Mouse (Mus musculus): ENCODE data around the gene Dusp19. TPM values are rescaled to one million over a fixed set of nuclear protein-coding genes. Genes with fewer than 3 reads are reported as not detected.

The Dusp19 gene
- total RNA-seq, 2 experiments from 2014 or later, result 27.2 to 28.1 TPM

GRCm38 (mm10) chr2:80632336-80633026 is 15.6 kb downstream of the Dusp19 start:
- no peak for DNase-seq (ENCODE audit: extremely low spot score in 1 of 2, low spot score in 1 of 2)

GRCm38 (mm10) chr2:80638364-80639241 is 21.8 kb downstream of the Dusp19 start:
- DNase-seq (ENCODE audit: extremely low spot score in 1 of 2, low spot score in 1 of 2), result peak; percentile 84 to 91

- no peak for DNase-seq (ENCODE audit: extremely low spot score in 1 of 2, low spot score in 1 of 2)
Observed at GRCm38 (mm10) chr2:80639398-80639797, 22.6 kb downstream of the Dusp19 start.

GRCm38 (mm10) chr2:80639864-80640263 is 23.0 kb downstream of the Dusp19 start:
- DNase-seq (ENCODE audit: extremely low spot score in 1 of 2, low spot score in 1 of 2), result no peak

- no peak for DNase-seq (ENCODE audit: extremely low spot score in 1 of 2, low spot score in 1 of 2)
Observed at GRCm38 (mm10) chr2:80661414-80661813, 44.6 kb downstream of the Dusp19 start.

DNA sequence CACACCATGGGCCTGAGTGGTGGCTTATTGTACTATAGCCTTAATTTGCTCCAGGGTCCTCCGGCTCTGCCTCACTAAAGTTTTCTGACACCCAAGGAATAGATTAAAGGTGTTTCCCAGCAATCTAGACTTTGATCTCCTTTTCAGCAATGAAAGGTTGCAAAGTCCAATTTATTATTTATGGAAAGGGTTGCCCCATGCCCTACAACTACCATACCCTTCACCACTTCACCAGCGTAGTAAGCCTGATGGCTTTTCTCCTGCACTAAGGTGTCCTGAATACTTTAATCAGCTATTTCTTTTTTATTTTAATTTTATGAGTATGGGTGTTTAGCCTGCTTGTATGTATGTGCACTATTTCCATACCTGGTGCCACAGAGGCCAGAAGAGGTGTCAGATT is 45.8 kb downstream of the Dusp19 start:
- DNase-seq (ENCODE audit: extremely low spot score in 1 of 2, low spot score in 1 of 2), result no peak

GRCm38 (mm10) chr2:80667396-80667964 is 50.6 kb downstream of the Dusp19 start:
- DNase-seq (ENCODE audit: extremely low spot score in 1 of 2, low spot score in 1 of 2), result no peak

DNA sequence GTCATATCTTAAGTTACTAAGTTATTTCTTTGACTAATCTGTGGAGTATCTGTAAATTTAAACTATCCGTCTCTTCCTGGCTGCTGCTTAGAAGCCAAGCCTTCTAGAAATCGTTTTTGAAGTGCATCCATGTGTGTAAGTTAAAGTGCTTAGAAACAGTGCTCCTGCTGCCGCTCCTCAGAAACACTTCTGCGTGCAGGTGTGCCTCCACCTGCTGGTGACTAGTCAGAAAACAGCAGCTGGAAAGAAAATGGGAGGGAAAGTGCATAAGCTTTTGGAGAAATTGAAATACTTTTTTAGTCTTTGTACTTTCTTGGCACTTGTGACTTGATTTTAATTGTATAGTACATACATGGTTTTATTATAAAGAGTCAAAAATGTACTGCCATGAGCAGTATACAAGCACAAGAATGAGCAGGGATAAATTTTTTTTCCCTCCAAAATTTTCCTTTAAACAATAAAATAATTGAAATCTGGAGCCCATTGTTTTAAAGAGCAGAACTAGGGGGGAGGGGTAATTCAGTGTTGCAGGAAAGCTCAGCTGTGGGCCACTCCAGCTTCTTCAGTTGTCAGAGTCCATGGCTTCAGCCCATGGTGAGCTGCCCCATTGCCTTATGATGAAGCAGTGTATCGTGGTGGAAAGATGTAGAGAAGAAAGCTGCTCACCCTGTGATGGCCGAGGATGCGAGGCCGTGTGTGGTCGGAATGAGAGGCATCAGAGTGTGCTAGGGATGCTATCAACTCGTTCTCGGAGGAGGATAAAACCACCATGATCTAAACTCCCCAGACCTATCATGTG is 53.2 kb downstream of the Dusp19 start:
- DNase-seq (ENCODE audit: extremely low spot score in 1 of 2, low spot score in 1 of 2), result no peak

DNA sequence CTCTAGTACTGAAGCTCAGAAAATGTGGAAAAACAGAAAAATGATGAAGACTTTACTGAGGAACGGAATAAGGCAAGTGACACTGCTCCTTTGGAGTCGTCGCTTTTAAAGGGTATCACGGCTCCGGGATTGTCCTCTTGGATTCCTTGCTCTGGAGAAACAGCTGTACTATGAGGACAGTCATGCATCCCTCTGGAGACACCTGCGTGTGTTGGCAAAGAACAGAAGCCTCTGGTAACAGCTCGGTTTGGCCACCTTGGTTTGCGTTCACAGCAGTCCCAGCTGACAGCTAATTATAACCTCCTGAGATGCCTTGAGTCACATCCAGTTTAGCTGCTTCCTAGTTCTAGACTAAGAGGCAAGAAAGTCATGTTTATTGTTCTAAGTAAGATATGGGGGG is 62.0 kb downstream of the Dusp19 start:
- no peak for DNase-seq (ENCODE audit: extremely low spot score in 1 of 2, low spot score in 1 of 2)

Small RNA genes within 50 kb of the gene (microRNA-seq; reads per million reads assigned to microRNA genes)
- 0 reads per million in 2 experiments for gene Mir684-1

Other genes starting within 250 kb of the Dusp19 start
- gene Frzb, start 169.4 kb upstream of the Dusp19 start, total RNA-seq (2021), result 10 to 100 TPM; 28.1 to 34.4 TPM
- 100 to 1,000 TPM; 553 to 555 TPM for gene Nckap1, start 35.7 kb upstream of the Dusp19 start, total RNA-seq (2021)
- 10 to 100 TPM; 18.2 to 19.9 TPM for gene Nup35, start 191 bp downstream of the Dusp19 start, total RNA-seq (2021)

Data from layer of hippocampus, postnatal 25 days (tissue).